Mouse (Mus musculus): ENCODE data around the gene Mboat2.

GRCm38 (mm10) chr12:24950376-24951046 is 119.8 kb downstream of the Mboat2 start:
- TF ChIP-seq TAL1 (IDR thresholded peaks at IDR 0.05; ENCODE audit: low read length) (no peak), GATA1 (IDR thresholded peaks at IDR 0.05; ENCODE audit: low read length) (no peak)
